Mouse (Mus musculus): ENCODE measurements around the gene Efnb2. TPM values are rescaled to one million over a fixed set of nuclear protein-coding genes. Genes with fewer than 3 reads are reported as not detected.

Gene Efnb2
- polyA plus RNA-seq, 1 experiment from 2014 or later: 0.97 TPM

- Histone ChIP-seq H3K27ac (peak overlapping the region; percentile 61), H3K36me3 (no peaks in the 10 kb centered on the region), H3K9me3 (replicated peaks) (no peaks in the 10 kb centered on the region), H3K4me2 (peak overlapping the region; percentile 37), H3K27me3 (no peaks in the 10 kb centered on the region), H3K4me1 (replicated peaks) (peaks cover 27% of the 10 kb centered on the region), H3K9ac (no peak overlapping the region), H3K4me3 (replicated peaks) (no peak overlapping the region)
- ATAC-seq (ENCODE audit: low read depth) (peak; percentile 71), DNase-seq (peak; percentile 19)
- 25% methylated on average over 4 of the region's 4 CpGs for WGBS (ENCODE audit: insufficient replicate concordance)
These were observed 77.6 kb downstream of the Efnb2 start for GRCm38 (mm10) chr8:8583290-8583980.

GRCm38 (mm10) chr8:8577770-8578303 is 83.2 kb downstream of the Efnb2 start:
- Histone ChIP-seq H3K4me3 (replicated peaks) (no peak overlapping the region), H3K9me3 (replicated peaks) (no peaks in the 10 kb centered on the region), H3K36me3 (no peaks in the 10 kb centered on the region), H3K4me2 (no peak overlapping the region), H3K4me1 (replicated peaks) (peaks cover 5% of the 10 kb centered on the region), H3K9ac (no peak overlapping the region), H3K27ac (no peak overlapping the region), H3K27me3 (no peaks in the 10 kb centered on the region)
- no peak for ATAC-seq (ENCODE audit: low read depth)
- 76% methylated on average over 11 of the region's 11 CpGs for WGBS (ENCODE audit: insufficient replicate concordance)
- no peak for DNase-seq

DNA sequence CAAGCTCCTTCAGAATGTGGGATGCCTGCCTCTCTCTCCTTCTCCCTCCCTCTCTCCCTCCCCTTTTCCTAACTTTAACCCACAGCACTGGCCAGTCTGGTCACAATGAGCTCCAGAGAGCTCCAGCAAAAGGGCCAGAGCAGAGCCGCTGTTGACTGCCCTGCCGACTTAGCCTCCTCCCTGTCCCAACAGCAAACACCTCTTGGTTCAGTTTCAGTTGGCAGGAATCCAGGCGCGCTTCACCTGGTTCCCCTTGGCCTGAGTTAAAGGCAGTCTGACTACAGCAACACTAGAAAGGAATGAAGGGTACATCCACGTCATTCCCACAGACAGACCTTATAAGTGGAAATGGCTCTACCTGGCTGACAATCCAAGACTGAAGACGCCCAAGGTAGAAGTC is 84.2 kb downstream of the Efnb2 start:
- no peak for DNase-seq
- Histone ChIP-seq H3K4me2 (no peak overlapping the region), H3K4me1 (replicated peaks) (0 out of 2 replicates have a peak, but pooled peaks cover 2% of the 10 kb centered on the region), H3K27me3 (no peaks in the 10 kb centered on the region), H3K9me3 (replicated peaks) (no peaks in the 10 kb centered on the region), H3K9ac (no peak overlapping the region), H3K36me3 (no peaks in the 10 kb centered on the region), H3K4me3 (replicated peaks) (no peak overlapping the region), H3K27ac (no peak overlapping the region)
- no peak for ATAC-seq (ENCODE audit: low read depth)
- WGBS (ENCODE audit: insufficient replicate concordance): 70% methylated on average over 6 of the region's 6 CpGs

- H3K9ac ChIP-seq: no peak overlapping the region
- no peaks in the 10 kb centered on the region for H3K27me3 ChIP-seq
- H3K4me1 ChIP-seq (replicated peaks): 0 out of 2 replicates have a peak, but pooled peaks cover 1% of the 10 kb centered on the region
- 40% methylated on average over 6 of the region's 6 CpGs for WGBS (ENCODE audit: insufficient replicate concordance)
- no peaks in the 10 kb centered on the region for H3K9me3 ChIP-seq (replicated peaks)
- no peak overlapping the region for H3K4me2 ChIP-seq
- no peak overlapping the region for H3K4me3 ChIP-seq (replicated peaks)
- no peak for ATAC-seq (ENCODE audit: low read depth)
- no peak for DNase-seq
- no peak overlapping the region for H3K27ac ChIP-seq
- H3K36me3 ChIP-seq: no peaks in the 10 kb centered on the region
These were observed 84.8 kb downstream of the Efnb2 start for GRCm38 (mm10) chr8:8576286-8576685.

GRCm38 (mm10) chr8:8574521-8575499 is 86.2 kb downstream of the Efnb2 start:
- 73% methylated on average over 19 of the region's 19 CpGs for WGBS (ENCODE audit: insufficient replicate concordance)
- no peak overlapping the region for H3K9ac ChIP-seq
- H3K27me3 ChIP-seq: no peaks in the 10 kb centered on the region
- H3K4me3 ChIP-seq (replicated peaks): no peak overlapping the region
- no peak overlapping the region for H3K27ac ChIP-seq
- no peaks in the 10 kb centered on the region for H3K9me3 ChIP-seq (replicated peaks)
- no peaks in the 10 kb centered on the region for H3K36me3 ChIP-seq
- no peak for DNase-seq
- no peaks in the 10 kb centered on the region for H3K4me1 ChIP-seq (replicated peaks)
- ATAC-seq (ENCODE audit: low read depth): no peak
- no peak overlapping the region for H3K4me2 ChIP-seq

- 51% methylated on average over 5 of the region's 5 CpGs for WGBS (ENCODE audit: insufficient replicate concordance)
- Histone ChIP-seq H3K9ac (no peak overlapping the region), H3K4me2 (no peak overlapping the region), H3K9me3 (replicated peaks) (no peaks in the 10 kb centered on the region), H3K36me3 (no peaks in the 10 kb centered on the region), H3K27ac (no peak overlapping the region), H3K27me3 (no peaks in the 10 kb centered on the region), H3K4me3 (replicated peaks) (no peak overlapping the region), H3K4me1 (replicated peaks) (no peaks in the 10 kb centered on the region)
- DNase-seq: no peak
- no peak for ATAC-seq (ENCODE audit: low read depth)
These were observed 88.8 kb downstream of the Efnb2 start for GRCm38 (mm10) chr8:8572272-8572671.

DNA sequence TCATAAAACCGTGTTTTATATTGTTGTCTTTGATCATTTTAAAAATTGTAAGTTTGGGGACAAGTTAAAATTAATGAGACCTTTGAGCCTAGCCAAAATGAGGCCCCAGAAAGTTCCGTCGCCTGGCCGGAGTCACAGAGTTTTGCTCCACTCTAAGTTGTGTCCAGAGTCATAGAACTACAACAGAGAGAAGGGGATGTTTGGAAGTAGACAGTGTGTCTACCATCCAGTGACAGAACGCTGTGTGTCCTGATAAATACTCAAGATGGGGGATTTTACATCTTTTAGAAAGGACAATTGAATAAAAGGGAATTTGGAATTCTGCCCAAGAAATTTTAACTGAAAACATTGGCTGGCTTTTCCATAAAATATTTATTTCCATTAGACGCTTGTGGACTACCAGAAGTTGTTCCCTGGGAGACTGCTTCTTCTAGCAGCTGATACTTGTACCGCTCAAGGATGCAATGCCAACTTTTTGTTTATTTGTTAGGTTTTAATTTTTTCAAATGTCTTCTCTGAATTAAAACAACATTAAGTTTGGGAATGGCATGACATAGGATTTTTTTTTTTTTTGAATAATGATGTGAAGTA is 89.3 kb downstream of the Efnb2 start:
- no peaks in the 10 kb centered on the region for H3K36me3 ChIP-seq
- H3K9ac ChIP-seq: no peak overlapping the region
- no peaks in the 10 kb centered on the region for H3K27me3 ChIP-seq
- H3K4me3 ChIP-seq (replicated peaks): no peak overlapping the region
- H3K4me1 ChIP-seq (replicated peaks): no peaks in the 10 kb centered on the region
- no peak overlapping the region for H3K4me2 ChIP-seq
- 75% methylated on average over 7 of the region's 7 CpGs for WGBS (ENCODE audit: insufficient replicate concordance)
- no peak overlapping the region for H3K27ac ChIP-seq
- H3K9me3 ChIP-seq (replicated peaks): no peaks in the 10 kb centered on the region
- no peak for DNase-seq
- ATAC-seq (ENCODE audit: low read depth): no peak

DNA sequence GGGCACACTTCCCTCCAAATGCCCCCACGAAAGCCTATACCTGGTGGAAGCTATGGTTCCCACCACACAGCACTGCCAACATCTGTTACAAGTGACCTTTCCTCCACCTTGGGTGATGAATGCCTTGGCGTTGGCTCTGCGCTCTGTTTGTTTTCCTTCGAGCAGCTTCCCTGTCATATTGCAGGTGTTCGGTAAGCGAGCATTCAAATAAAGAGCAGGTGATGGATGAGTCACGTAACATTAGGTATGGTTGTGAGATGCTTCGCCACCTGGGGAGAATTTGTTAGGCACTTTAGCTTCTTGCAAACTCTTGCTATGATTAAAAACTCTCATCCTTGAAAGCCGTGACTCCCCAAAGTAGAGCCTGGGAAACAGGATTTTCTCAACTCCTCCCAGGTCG is 91.8 kb downstream of the Efnb2 start:
- Histone ChIP-seq H3K9me3 (replicated peaks) (no peaks in the 10 kb centered on the region), H3K27ac (no peak overlapping the region), H3K4me1 (replicated peaks) (no peaks in the 10 kb centered on the region), H3K4me2 (no peak overlapping the region), H3K27me3 (no peaks in the 10 kb centered on the region), H3K36me3 (no peaks in the 10 kb centered on the region), H3K9ac (no peak overlapping the region), H3K4me3 (replicated peaks) (no peak overlapping the region)
- DNase-seq (no peak), ATAC-seq (ENCODE audit: low read depth) (no peak)
- 77% methylated on average over 10 of the region's 10 CpGs for WGBS (ENCODE audit: insufficient replicate concordance)

- Histone ChIP-seq H3K9me3 (replicated peaks) (no peaks in the 10 kb centered on the region), H3K36me3 (no peaks in the 10 kb centered on the region), H3K27ac (no peak overlapping the region), H3K9ac (no peak overlapping the region), H3K27me3 (no peaks in the 10 kb centered on the region), H3K4me2 (no peak overlapping the region), H3K4me1 (replicated peaks) (no peaks in the 10 kb centered on the region), H3K4me3 (replicated peaks) (no peak overlapping the region)
- 70% methylated on average over 9 of the region's 9 CpGs for WGBS (ENCODE audit: insufficient replicate concordance)
- ATAC-seq (ENCODE audit: low read depth) (no peak), DNase-seq (no peak)
These were observed 92.7 kb downstream of the Efnb2 start for GRCm38 (mm10) chr8:8568215-8568773.

All from liver, embryonic 13.5 days (tissue).